Mouse (Mus musculus): Measurements from ENCODE around the gene Cox5b.

GRCm38 (mm10) chr1:36737300-36737699 is 46.1 kb downstream of the Cox5b start:
- no peak for TF ChIP-seq POLR2A (IDR thresholded peaks at IDR 0.05; ENCODE audit: borderline replicate concordance, insufficient read depth, low read length)
- peak; percentile 72 for TF ChIP-seq CTCF (IDR thresholded peaks at IDR 0.05; ENCODE audit: borderline replicate concordance, insufficient read depth, low read depth, low read length)

All from cerebellum, adult 2 months (tissue).